ENCODE assay signal across 9 mouse cellular contexts in the genomic region with DNA sequence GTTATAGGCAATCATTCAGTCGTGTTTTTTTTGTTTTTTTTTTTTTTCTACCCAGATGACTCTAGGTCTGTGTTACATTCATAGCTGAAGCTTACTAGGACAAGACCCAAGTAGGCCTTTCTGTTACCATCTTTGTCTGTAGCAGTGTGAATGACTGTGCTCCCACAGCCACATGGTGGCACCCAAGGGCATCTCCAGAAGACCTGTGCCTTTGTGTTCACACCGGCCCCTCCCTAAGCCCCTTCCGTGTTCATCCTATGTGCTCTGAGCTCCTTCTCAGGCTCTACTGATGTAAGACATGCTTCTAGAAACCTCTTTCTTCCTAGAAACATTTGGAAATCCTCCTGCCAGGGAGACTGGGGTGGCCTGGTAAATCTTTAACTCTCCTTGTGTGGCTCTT. TPM values are rescaled to one million over a fixed set of nuclear protein-coding genes. Genes with fewer than 3 reads are reported as not detected.
A peak's percentile ranks its signal among the peaks of the same experiment; 100 is the strongest.
DNase-seq lines count a peak whose midpoint lies in the region; ATAC-seq and TF ChIP-seq lines count a peak whose summit lies in the region.
"Had no signal": no experiment of that assay in that cellular context is flagged by ENCODE, and none has a peak within 500 bp of the region (broad histone marks: within the 10 kb centered on the region; RNA-seq: fewer than 3 reads in every experiment).

A gene (plus strand): TSS at position 240 of the 400 bp plus-strand sequence.

- no peak within 1 kb of the TSS for H3K4me2 ChIP-seq in midbrain, embryonic 14.5 days (ENCODE audit: low read length)
- H3K4me2 ChIP-seq: liver, embryonic 13.5 days had no signal

- H3K27me3 ChIP-seq in embryonic facial prominence, embryonic 10.5 days (replicated peaks; ENCODE audit: low read depth, poor library complexity, severe bottlenecking): peaks cover 9% of the 10 kb centered on the region; the same call in 1 of the 2 replicates
- H3K27me3 ChIP-seq in kidney, adult 2 months (replicated peaks; ENCODE audit: control insufficient read depth, insufficient read depth, low read length): no peaks in the 10 kb centered on the region
- H3K27me3 ChIP-seq in midbrain, embryonic 14.5 days (ENCODE audit: control insufficient read depth, insufficient read depth, low read length): no peaks in the 10 kb centered on the region
- H3K27me3 ChIP-seq: liver, embryonic 13.5 days had no signal

- no peak for TF ChIP-seq POLR2A in kidney, adult 2 months (IDR thresholded peaks at IDR 0.05; ENCODE audit: low read depth, low read length)

- peak; percentile 16 for DNase-seq in urinary bladder, adult 2 months (ENCODE audit: low spot score)
- no peak for DNase-seq in urinary bladder, postnatal 10 days (ENCODE audit: low spot score)
- DNase-seq in embryonic facial prominence, embryonic 10.5 days (ENCODE audit: low spot score): peak; percentile 38
- peak; percentile 89 for DNase-seq in kidney, adult 2 months
- DNase-seq in lung, postnatal 4 days: peak; percentile 81 to 84
- DNase-seq in thymus, postnatal 10 days (ENCODE audit: low spot score in 2 of 2): peak; percentile 84 to 85
- no peak for DNase-seq in left cerebral cortex, adult 11 months (ENCODE audit: low spot score)
- DNase-seq in midbrain, embryonic 14.5 days: no peak
- DNase-seq: liver, embryonic 13.5 days had no signal

- H3K4me3 ChIP-seq in embryonic facial prominence, embryonic 10.5 days: no peak within 1 kb of the TSS
- H3K4me3 ChIP-seq in kidney, adult 2 months (ENCODE audit: insufficient read depth, low read depth, low read length): peak within 1 kb of the TSS; percentile 44; the same call in 1 of the 2 replicates
- no peak within 1 kb of the TSS for H3K4me3 ChIP-seq in midbrain, embryonic 14.5 days (replicated peaks; ENCODE audit: low read depth, low read length)
- H3K4me3 ChIP-seq: liver, embryonic 13.5 days had no signal

- H3K27ac ChIP-seq in embryonic facial prominence, embryonic 10.5 days (replicated peaks): no peak within 1 kb of the TSS
- H3K27ac ChIP-seq in kidney, adult 2 months (ENCODE audit: insufficient read depth, low read depth, low read length): peak within 1 kb of the TSS; percentile 58
- H3K27ac ChIP-seq in midbrain, embryonic 14.5 days (replicated peaks; ENCODE audit: low read depth, low read length): no peak within 1 kb of the TSS
- H3K27ac ChIP-seq: liver, embryonic 13.5 days had no signal

- WGBS in embryonic facial prominence, embryonic 10.5 days: 50% methylated on average over 3 of the region's 3 CpGs
- 15% methylated on average over 3 of the region's 3 CpGs for WGBS in kidney, adult 2 months
- 46% methylated on average over 3 of the region's 3 CpGs for WGBS in midbrain, embryonic 14.5 days

- H3K9ac ChIP-seq in midbrain, embryonic 14.5 days (replicated peaks; ENCODE audit: low read length): no peak within 1 kb of the TSS
- H3K9ac ChIP-seq: liver, embryonic 13.5 days had no signal

- H3K36me3 ChIP-seq in embryonic facial prominence, embryonic 10.5 days (replicated peaks): no peaks in the 10 kb centered on the region
- H3K36me3 ChIP-seq in kidney, adult 2 months (ENCODE audit: control insufficient read depth, insufficient read depth, low read length): no peaks in the 10 kb centered on the region; the same call in 1 of the 2 replicates
- H3K36me3 ChIP-seq in midbrain, embryonic 14.5 days (ENCODE audit: control insufficient read depth, insufficient read depth, low read length): no peaks in the 10 kb centered on the region
- H3K36me3 ChIP-seq: liver, embryonic 13.5 days had no signal

- H3K9me3 ChIP-seq in embryonic facial prominence, embryonic 10.5 days: no peaks in the 10 kb centered on the region
- H3K9me3 ChIP-seq in midbrain, embryonic 14.5 days (ENCODE audit: control insufficient read depth, low read length): no peaks in the 10 kb centered on the region
- H3K9me3 ChIP-seq: liver, embryonic 13.5 days had no signal

- no peak for ATAC-seq in midbrain, embryonic 14.5 days (ENCODE audit: low FRiP score, low TSS enrichment)

- H3K4me1 ChIP-seq in embryonic facial prominence, embryonic 10.5 days: no peaks in the 10 kb centered on the region
- peaks cover 10% of the 10 kb centered on the region for H3K4me1 ChIP-seq in kidney, adult 2 months (ENCODE audit: control insufficient read depth, insufficient read depth, low read length)
- no peaks in the 10 kb centered on the region for H3K4me1 ChIP-seq in midbrain, embryonic 14.5 days (ENCODE audit: control insufficient read depth, insufficient read depth, low read length)

- TF ChIP-seq CTCF in kidney, adult 2 months (conservative IDR thresholded peaks at IDR 0.05; ENCODE audit: insufficient read depth, insufficient read length, low read depth, low read length): peak; percentile 74

RNA-seq across cellular contexts. Expression of the gene that starts here (rescaled TPM):
- polyA plus RNA-seq in urinary bladder, adult 2 months (2012; rRNA removed): 6.2 and 8.1 TPM in 2 replicates
- polyA plus RNA-seq in embryonic facial prominence, embryonic 10.5 days (2016; fragmentation: Nextera tagmentation; extraction: Ambion mirVana): 0.48 and 0.51 TPM in 2 replicates
- polyA plus RNA-seq in kidney, adult 2 months (2012; rRNA removed): 6.1 and 9.1 TPM in 2 replicates
- polyA plus RNA-seq in midbrain, embryonic 14.5 days (2014; fragmentation: Nextera tagmentation; extraction: Ambion mirVana): 0.17 and 0.32 TPM in 2 replicates

Comparison
In these comparisons a context has a peak if more than half of its experiments do, and no peak if none do; other contexts are left out.
1. DNase-seq: peak in urinary bladder, adult 2 months (single experiment), kidney, adult 2 months (single experiment), lung, postnatal 4 days (2 of 2) and thymus, postnatal 10 days (2 of 2); none in urinary bladder, postnatal 10 days (single experiment), left cerebral cortex, adult 11 months (single experiment) and midbrain, embryonic 14.5 days (single experiment).
2. Peak in DNase-seq in embryonic facial prominence, embryonic 10.5 days; RNA of the gene not detected or under 1 TPM.